Mouse (Mus musculus) embryonic facial prominence, embryonic 10.5 days (tissue): ENCODE measurements around the gene Megf9. TPM values are rescaled to one million over a fixed set of nuclear protein-coding genes. Genes with fewer than 3 reads are reported as not detected.

ENCODE experiments used
- DNase-seq: peaks from one replicate; pipeline ENCODE4 v3.0.0-alpha.2; 2017; ENCODE audit warnings: low spot score
- H3K27ac ChIP-seq: fragments of 300-500 bp; sonication (generic); replicated peaks from 2 replicates; pipeline ENCODE4 v1.5.1; 2016; ENCODE audit warnings: mild to moderate bottlenecking
- H3K27me3 ChIP-seq: fragments of 300-500 bp; sonication (generic); replicated peaks from 2 replicates; pipeline ENCODE4 v1.6.1; 2016; ENCODE audit warnings: low read depth, mild to moderate bottlenecking; ENCODE audit not compliant: poor library complexity, severe bottlenecking
- H3K36me3 ChIP-seq: fragments of 300-500 bp; sonication (generic); replicated peaks from 2 replicates; pipeline ENCODE4 v1.6.1; 2016; ENCODE audit warnings: mild to moderate bottlenecking, moderate library complexity
- H3K4me1 ChIP-seq: fragments of 300-500 bp; sonication (generic); 2 replicates; pipeline ENCODE4 v1.6.1; 2016
- H3K4me3 ChIP-seq: fragments of 300-500 bp; sonication (generic); 2 replicates; pipeline ENCODE4 v1.5.1; 2016; ENCODE audit warnings: mild to moderate bottlenecking, moderate library complexity
- H3K9me3 ChIP-seq: fragments of 300-500 bp; sonication (generic); 2 replicates; pipeline ENCODE4 v1.6.1; 2016; ENCODE audit warnings: mild to moderate bottlenecking
- WGBS: fragments of 180-500 bp; shearing (Covaris S2); methylation state at CpG from one replicate; pipeline ENCODE4 v1.1.7; 2016; 5-methylcytosine and 5-hydroxymethylcytosine counted together
- polyA plus RNA-seq: library from polyadenylated mRNA; unstranded; fragments of >200 nt; fragmentation: Nextera tagmentation; extraction: Ambion mirVana; gene quantifications from 2 replicates; pipeline ENCODE4 v1.2.1, GENCODE M21; 2016

The Megf9 gene
- polyA plus RNA-seq = 12.6 and 12.7 TPM in 2 replicates

GRCm38 (mm10) chr4:70534891-70535269, at the start of gene Megf9:
Megf9 (minus strand) TSS chr4:70534995.
- WGBS = under 1% methylated on average over 46 of the region's 46 CpGs
- Histone ChIP-seq H3K4me3 (peak within 1 kb of the TSS; percentile 93), H3K9me3 (no peaks in the 10 kb centered on the region), H3K27ac (peak within 1 kb of the TSS; percentile 100), H3K4me1 (peaks cover 54% of the 10 kb centered on the region), H3K27me3 (no peaks in the 10 kb centered on the region), H3K36me3 (no peaks in the 10 kb centered on the region)
- DNase-seq = peak; percentile 98

DNA sequence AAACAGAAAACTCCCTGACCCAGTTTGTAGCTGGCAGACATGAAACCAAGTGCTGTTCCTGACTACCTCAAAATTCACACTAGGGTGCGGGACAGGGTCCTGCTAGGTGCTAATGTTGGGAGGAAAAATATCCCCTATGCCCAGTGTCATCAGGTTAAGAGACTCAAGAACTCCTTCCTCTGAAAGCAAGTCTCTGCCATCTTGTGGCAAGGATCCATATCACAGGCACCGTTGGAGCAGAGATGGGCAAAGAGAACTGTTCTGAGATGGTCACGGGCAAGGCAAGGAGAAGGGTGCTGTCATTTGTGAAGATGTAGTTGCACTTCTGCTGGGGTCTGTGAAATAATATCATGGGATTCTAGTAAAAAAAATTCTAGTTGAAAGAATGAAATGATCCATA, 44.9 kb upstream of the Megf9 start:
- no peak overlapping the region for H3K4me3 ChIP-seq
- H3K27ac ChIP-seq = no peak overlapping the region
- no peak for DNase-seq
- H3K9me3 ChIP-seq = no peaks in the 10 kb centered on the region
- no peaks in the 10 kb centered on the region for H3K27me3 ChIP-seq
- H3K4me1 ChIP-seq = no peaks in the 10 kb centered on the region
- 53% methylated on average over 3 of the region's 3 CpGs for WGBS
- no peaks in the 10 kb centered on the region for H3K36me3 ChIP-seq

- no peak overlapping the region for H3K27ac ChIP-seq
- DNase-seq = no peak
- no peaks in the 10 kb centered on the region for H3K36me3 ChIP-seq
- no peaks in the 10 kb centered on the region for H3K4me1 ChIP-seq
- WGBS = 72% methylated on average over 3 of the region's 3 CpGs
- H3K27me3 ChIP-seq = no peaks in the 10 kb centered on the region
- no peaks in the 10 kb centered on the region for H3K9me3 ChIP-seq
- no peak overlapping the region for H3K4me3 ChIP-seq
These were observed 43.5 kb upstream of the Megf9 start for GRCm38 (mm10) chr4:70578301-70578700.

- Histone ChIP-seq H3K27me3 (no peaks in the 10 kb centered on the region), H3K36me3 (no peaks in the 10 kb centered on the region), H3K4me3 (no peak overlapping the region), H3K27ac (no peak overlapping the region), H3K9me3 (no peaks in the 10 kb centered on the region), H3K4me1 (no peaks in the 10 kb centered on the region)
- DNase-seq = no peak
These were observed 41.3 kb upstream of the Megf9 start for GRCm38 (mm10) chr4:70576096-70576495.

- H3K4me1 ChIP-seq = no peaks in the 10 kb centered on the region
- WGBS = 84% methylated on average over 2 of the region's 2 CpGs
- no peaks in the 10 kb centered on the region for H3K9me3 ChIP-seq
- H3K27me3 ChIP-seq = no peaks in the 10 kb centered on the region
- no peak overlapping the region for H3K27ac ChIP-seq
- no peak for DNase-seq
- H3K36me3 ChIP-seq = no peaks in the 10 kb centered on the region
- no peak overlapping the region for H3K4me3 ChIP-seq
These were observed 39.1 kb upstream of the Megf9 start for GRCm38 (mm10) chr4:70573926-70574325.

DNA sequence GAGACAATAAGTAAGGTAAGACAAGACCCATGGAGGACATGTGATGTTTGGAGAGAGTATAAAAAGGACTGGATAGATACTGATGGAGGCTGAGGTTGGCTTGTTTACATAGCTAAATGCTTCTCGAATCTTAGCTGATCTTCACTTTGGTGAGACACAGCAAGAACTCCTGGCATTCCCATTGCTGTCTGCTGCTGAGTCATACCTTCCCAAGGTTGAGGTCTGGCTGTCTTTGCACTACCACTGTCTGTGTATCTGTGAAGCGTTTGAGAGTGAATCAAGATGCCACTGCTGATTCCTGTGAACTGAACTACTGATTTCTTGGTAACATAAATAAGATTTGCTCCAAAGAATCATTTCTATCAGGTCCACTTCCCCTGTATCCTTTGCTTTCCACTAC, 19.1 kb upstream of the Megf9 start:
- H3K4me3 ChIP-seq = no peak overlapping the region
- no peaks in the 10 kb centered on the region for H3K36me3 ChIP-seq
- 68% methylated on average over 2 of the region's 2 CpGs for WGBS
- no peaks in the 10 kb centered on the region for H3K27me3 ChIP-seq
- no peaks in the 10 kb centered on the region for H3K9me3 ChIP-seq
- H3K27ac ChIP-seq = no peak overlapping the region
- no peaks in the 10 kb centered on the region for H3K4me1 ChIP-seq
- no peak for DNase-seq

DNA sequence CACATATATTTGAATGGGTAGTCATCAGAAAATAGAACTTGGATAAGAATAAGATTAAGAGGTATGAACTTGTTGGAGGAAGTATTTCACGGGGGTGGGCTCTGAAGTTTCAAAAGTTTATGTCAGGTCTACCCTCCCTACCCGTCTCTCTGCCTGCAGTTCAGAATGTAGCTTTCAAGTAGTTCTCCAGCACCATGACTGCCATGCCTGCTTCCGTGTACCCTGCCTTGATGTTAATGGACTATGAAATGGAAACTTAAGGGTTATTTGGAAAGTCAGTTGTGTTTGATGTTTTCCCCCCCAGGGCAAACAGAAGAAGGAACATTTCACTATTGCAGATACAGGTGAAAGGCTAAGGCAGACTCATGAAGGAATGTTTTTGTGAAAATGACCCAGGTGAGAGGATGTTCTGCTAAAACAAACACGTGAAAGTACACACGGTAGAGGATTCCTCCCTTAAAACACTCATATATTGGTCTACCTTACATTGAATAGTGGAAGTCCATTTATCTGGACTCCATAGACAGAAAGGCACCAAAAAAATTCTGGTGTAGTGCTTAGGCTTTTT, 18.5 kb upstream of the Megf9 start:
- H3K4me3 ChIP-seq = no peak overlapping the region
- H3K27ac ChIP-seq = no peak overlapping the region
- 78% methylated on average over 5 of the region's 5 CpGs for WGBS
- DNase-seq = no peak
- no peaks in the 10 kb centered on the region for H3K9me3 ChIP-seq
- H3K4me1 ChIP-seq = no peaks in the 10 kb centered on the region
- no peaks in the 10 kb centered on the region for H3K36me3 ChIP-seq
- no peaks in the 10 kb centered on the region for H3K27me3 ChIP-seq

GRCm38 (mm10) chr4:70552120-70552519, 17.3 kb upstream of the Megf9 start:
- H3K4me3 ChIP-seq = no peak overlapping the region
- no peak for DNase-seq
- no peaks in the 10 kb centered on the region for H3K36me3 ChIP-seq
- no peaks in the 10 kb centered on the region for H3K27me3 ChIP-seq
- no peaks in the 10 kb centered on the region for H3K9me3 ChIP-seq
- no peaks in the 10 kb centered on the region for H3K4me1 ChIP-seq
- 81% methylated on average over 4 of the region's 4 CpGs for WGBS
- no peak overlapping the region for H3K27ac ChIP-seq

- H3K9me3 ChIP-seq = no peaks in the 10 kb centered on the region
- no peaks in the 10 kb centered on the region for H3K27me3 ChIP-seq
- H3K4me3 ChIP-seq = no peak overlapping the region
- no peaks in the 10 kb centered on the region for H3K4me1 ChIP-seq
- no peaks in the 10 kb centered on the region for H3K36me3 ChIP-seq
- H3K27ac ChIP-seq = no peak overlapping the region
- no peak for DNase-seq
- WGBS = 91% methylated on average over 8 of the region's 8 CpGs
These were observed 12.8 kb upstream of the Megf9 start for GRCm38 (mm10) chr4:70547411-70548148.

DNA sequence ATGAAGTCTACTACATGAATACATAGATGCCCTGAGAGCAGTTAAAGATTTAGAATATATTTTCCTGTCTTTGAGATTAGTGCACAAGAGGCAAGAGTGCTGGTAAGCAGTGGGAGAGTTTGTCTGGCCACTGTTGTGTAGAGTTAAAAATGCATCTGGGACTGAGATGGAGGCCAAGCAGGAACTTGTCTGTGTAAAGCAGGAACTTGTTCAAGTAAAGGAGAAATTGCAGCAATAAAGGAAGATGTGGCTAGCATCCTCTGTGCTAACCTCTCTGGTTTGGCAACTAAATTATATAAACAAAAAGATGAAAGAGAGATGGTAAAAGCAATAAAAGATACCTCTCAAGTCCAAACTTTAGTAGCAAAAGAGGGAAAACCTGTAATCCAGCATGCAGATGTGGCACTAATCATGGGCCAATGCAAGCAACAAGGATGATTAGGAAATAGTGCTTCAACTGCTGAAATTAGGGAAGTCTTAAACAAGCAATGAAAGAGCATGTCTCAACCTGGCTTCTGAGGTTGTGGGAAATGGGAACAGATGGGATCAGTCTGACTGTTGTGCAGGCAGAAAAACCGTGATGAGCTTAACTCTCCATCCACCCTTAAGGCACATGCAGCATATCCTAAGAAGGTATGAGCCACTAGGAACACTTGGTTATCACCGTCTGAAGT, 11.2 kb upstream of the Megf9 start:
- Histone ChIP-seq H3K27ac (no peak overlapping the region), H3K9me3 (no peaks in the 10 kb centered on the region), H3K4me1 (no peaks in the 10 kb centered on the region), H3K36me3 (no peaks in the 10 kb centered on the region), H3K27me3 (no peaks in the 10 kb centered on the region), H3K4me3 (no peak overlapping the region)
- no peak for DNase-seq
- 69% methylated on average over 2 of the region's 2 CpGs for WGBS

DNA sequence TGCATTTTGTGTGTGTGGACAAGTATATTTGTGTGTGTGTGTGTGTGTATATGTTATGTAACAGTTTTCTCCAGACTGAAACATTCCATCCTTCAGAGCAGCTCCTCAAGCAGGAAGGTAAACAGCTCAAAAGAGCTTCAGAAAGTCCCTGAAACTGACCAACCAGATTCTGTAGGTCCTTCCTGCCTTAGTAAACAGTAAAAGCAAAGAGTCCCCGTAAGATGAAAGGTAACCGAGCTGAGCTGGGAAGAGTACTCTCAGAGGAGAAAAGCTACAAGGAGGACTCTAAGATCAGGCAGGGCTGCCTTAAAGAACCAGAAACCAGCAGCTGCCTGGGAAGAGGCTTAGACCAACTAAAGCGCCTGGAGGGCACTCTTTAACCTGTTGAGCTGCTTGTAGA, 9.6 kb upstream of the Megf9 start:
- WGBS = 62% methylated on average over 3 of the region's 3 CpGs
- no peak overlapping the region for H3K27ac ChIP-seq

DNA sequence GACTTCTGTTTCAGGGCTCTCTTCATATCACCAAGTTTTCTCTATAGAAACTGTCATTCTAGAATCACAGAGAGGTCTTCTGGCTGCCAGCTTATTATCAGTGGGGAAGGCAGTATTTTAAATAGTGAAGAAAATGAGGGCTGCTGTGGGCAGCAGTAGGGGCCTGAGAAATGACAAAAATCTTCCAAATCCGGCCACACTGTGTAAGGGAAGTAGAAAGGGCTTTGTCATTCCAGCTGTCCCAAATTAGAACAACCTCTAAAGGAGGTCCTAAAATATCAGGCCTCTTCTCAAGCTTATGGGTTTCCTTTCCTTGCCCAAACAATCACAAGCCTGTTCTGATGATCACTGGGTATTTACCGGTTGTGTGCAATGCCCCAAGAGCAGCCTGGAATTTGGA, 7.6 kb upstream of the Megf9 start:
- Histone ChIP-seq H3K36me3 (no peaks in the 10 kb centered on the region), H3K27ac (no peak overlapping the region)
- 40% methylated on average over 2 of the region's 2 CpGs for WGBS

More for the DNA sequence above, 9.6 kb upstream of the Megf9 start:
- Histone ChIP-seq H3K27me3 (no peaks in the 10 kb centered on the region), H3K4me1 (0 out of 2 replicates have a peak, but pooled peaks cover under 1% of the 10 kb centered on the region), H3K36me3 (no peaks in the 10 kb centered on the region), H3K4me3 (no peak overlapping the region), H3K9me3 (no peaks in the 10 kb centered on the region)
- DNase-seq = no peak

DNA sequence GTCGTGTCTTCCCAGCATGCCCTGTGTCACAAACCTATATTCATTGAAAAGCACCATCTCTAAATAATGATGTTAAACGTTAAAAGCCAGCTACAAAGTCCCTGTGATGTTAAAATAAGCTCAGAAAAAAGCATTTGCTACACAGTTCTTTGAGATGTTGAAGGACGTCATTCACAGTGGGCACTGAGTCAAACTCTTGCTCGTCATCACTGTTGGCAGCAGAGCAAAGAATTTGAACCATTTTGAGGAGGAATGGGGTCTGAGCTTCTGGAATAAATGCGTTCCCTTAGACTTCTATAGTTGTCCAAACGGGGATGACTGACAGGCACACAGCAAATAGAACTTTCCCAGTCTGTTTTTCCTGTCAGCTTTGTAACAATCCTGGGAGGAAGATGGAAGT, 5.9 kb upstream of the Megf9 start:
- 79% methylated on average over 6 of the region's 6 CpGs for WGBS
- no peak for DNase-seq
- no peaks in the 10 kb centered on the region for H3K9me3 ChIP-seq
- no peaks in the 10 kb centered on the region for H3K36me3 ChIP-seq
- H3K4me1 ChIP-seq = peaks cover 17% of the 10 kb centered on the region
- H3K27me3 ChIP-seq = no peaks in the 10 kb centered on the region
- no peak overlapping the region for H3K4me3 ChIP-seq
- no peak overlapping the region for H3K27ac ChIP-seq

More for the DNA sequence above, 7.6 kb upstream of the Megf9 start:
- H3K4me3 ChIP-seq = no peak overlapping the region
- H3K9me3 ChIP-seq = no peaks in the 10 kb centered on the region
- H3K4me1 ChIP-seq = peaks cover 2% of the 10 kb centered on the region; the same call in 1 of the 2 replicates
- DNase-seq = no peak
- H3K27me3 ChIP-seq = no peaks in the 10 kb centered on the region
